Mouse (Mus musculus): ENCODE data around the gene Ccnjl.

- TF ChIP-seq POLR2A (IDR thresholded peaks at IDR 0.05; ENCODE audit: borderline replicate concordance, extremely low read depth, insufficient read depth, insufficient read length, poor library complexity, severe bottlenecking) (peak; percentile 89), CTCF (IDR thresholded peaks at IDR 0.05; ENCODE audit: borderline replicate concordance, extremely low read depth, insufficient read depth, insufficient read length) (0 out of 2 replicates have a peak, but pooled peaks have one; percentile 4)
Observed at GRCm38 (mm10) chr11:43528683-43529499, at the start of gene Ccnjl.

All from brain, embryonic 14.5 days (tissue).